Comparison of ENCODE assay signal across 22 mouse cellular contexts in the genomic region with DNA sequence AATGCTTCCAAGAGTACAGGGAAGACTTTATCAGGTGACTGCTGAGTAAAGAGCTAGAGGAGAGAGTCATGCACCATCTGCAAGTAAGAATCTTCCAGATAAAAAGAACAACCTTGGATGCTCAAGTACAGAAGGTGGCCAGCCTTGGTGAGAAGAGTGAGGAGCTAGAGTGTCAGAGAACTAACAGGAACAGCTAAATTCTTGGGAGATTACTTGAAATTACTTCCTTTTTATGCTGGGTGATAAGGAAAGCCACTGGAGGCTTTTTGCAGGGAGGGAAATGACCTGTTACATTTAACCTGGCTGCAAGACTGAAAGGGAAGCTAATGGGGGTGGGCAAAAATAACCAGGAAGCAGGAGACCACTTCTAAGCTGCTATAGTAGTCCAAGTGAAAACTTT. TPM values are rescaled to one million over a fixed set of nuclear protein-coding genes. Genes with fewer than 3 reads are reported as not detected.
"Had no signal": no experiment of that assay in that cellular context is flagged by ENCODE, and none has a peak within 500 bp of the region (broad histone marks: within the 10 kb centered on the region; RNA-seq: fewer than 3 reads in every experiment).

No protein-coding gene starts in this region.

- H3K27me3 ChIP-seq: liver, embryonic 13.5 days; liver, embryonic 15.5 days; lung, embryonic 15.5 days; midbrain, embryonic 12.5 days; neural tube, embryonic 12.5 days; stomach, embryonic 15.5 days had no signal

- H3K9ac ChIP-seq: liver, embryonic 13.5 days; liver, embryonic 15.5 days; liver, postnatal 0 days; lung, embryonic 15.5 days; midbrain, embryonic 12.5 days; neural tube, embryonic 12.5 days; stomach, embryonic 15.5 days had no signal

- H3K4me1 ChIP-seq: liver, embryonic 15.5 days; lung, embryonic 15.5 days; midbrain, embryonic 10.5 days; midbrain, embryonic 12.5 days; neural tube, embryonic 12.5 days; stomach, embryonic 15.5 days had no signal

- H3K4me2 ChIP-seq: liver, embryonic 13.5 days; liver, embryonic 15.5 days; lung, embryonic 15.5 days; midbrain, embryonic 12.5 days; neural tube, embryonic 12.5 days; stomach, embryonic 15.5 days had no signal

- H3K36me3 ChIP-seq: liver, embryonic 13.5 days; liver, embryonic 15.5 days; lung, embryonic 15.5 days; midbrain, embryonic 12.5 days; neural tube, embryonic 12.5 days; stomach, embryonic 15.5 days had no signal

- H3K27ac ChIP-seq: liver, embryonic 13.5 days; liver, embryonic 15.5 days; lung, embryonic 15.5 days; macrophage; midbrain, embryonic 10.5 days; midbrain, embryonic 12.5 days; neural tube, embryonic 12.5 days; stomach, embryonic 15.5 days; stomach, postnatal 0 days had no signal

- H3K9me3 ChIP-seq: liver, embryonic 13.5 days; liver, embryonic 15.5 days; lung, embryonic 15.5 days; midbrain, embryonic 10.5 days; midbrain, embryonic 12.5 days; neural tube, embryonic 12.5 days; stomach, embryonic 15.5 days had no signal

- DNase-seq: liver, embryonic 13.5 days; liver, postnatal 0 days; lung, adult 2 months; lung, postnatal 14 days; lung, postnatal 36 days; midbrain, embryonic 14.5 days; right cerebral cortex, postnatal 14 days; thymus, adult 2 months; thymus, postnatal 25 days; thymus, postnatal 4 days had no signal

- ATAC-seq: liver, postnatal 0 days; lung, postnatal 0 days had no signal

- H3K4me3 ChIP-seq: liver, embryonic 13.5 days; liver, embryonic 15.5 days; lung, embryonic 15.5 days; midbrain, embryonic 10.5 days; midbrain, embryonic 12.5 days; neural tube, embryonic 12.5 days; stomach, embryonic 15.5 days had no signal

RNA-seq across cellular contexts. Expression of gene Lrrd1, which starts 53.9 kb away (rescaled TPM):
- total RNA-seq: midbrain, postnatal 0 days; monocyte, adult 5-6 weeks had no signal
- polyA plus RNA-seq: liver, embryonic 13.5 days; liver, embryonic 15.5 days; liver, postnatal 0 days; lung, postnatal 0 days; macrophage; midbrain, embryonic 10.5 days; midbrain, embryonic 12.5 days; midbrain, postnatal 0 days; stomach, postnatal 0 days; urinary bladder, adult 2 months had no signal
